Mouse (Mus musculus) stomach, embryonic 14.5 days (tissue): ENCODE results near the gene Erich3. TPM values are rescaled to one million over a fixed set of nuclear protein-coding genes. Genes with fewer than 3 reads are reported as not detected.

Experiments used
- ATAC-seq: fragments of 200-750 bp; cut with Nextera tagmentation; 2 replicates; pipeline ENCODE4 v1.8.0; 2017; ENCODE audit warnings: low read depth, moderate TSS enrichment; ENCODE audit not compliant: insufficient number of reproducible peaks, insufficient read depth, low FRiP score
- H3K27ac ChIP-seq: fragments of 300-500 bp; sonication (generic); 2 replicates; pipeline ENCODE4 v1.5.1; 2014; ENCODE audit warnings: mild to moderate bottlenecking, low read length, moderate library complexity, mixed read lengths
- H3K27me3 ChIP-seq: fragments of 300-500 bp; sonication (generic); 2 replicates; pipeline ENCODE4 v1.6.1; 2014; ENCODE audit warnings: low read length, control low read depth, mixed read lengths; ENCODE audit not compliant: control insufficient read depth, insufficient read depth
- H3K36me3 ChIP-seq: fragments of 300-500 bp; sonication (generic); 2 replicates; pipeline ENCODE4 v1.6.1; 2014; ENCODE audit warnings: mild to moderate bottlenecking, control low read depth, low read length, moderate library complexity, mixed read lengths; ENCODE audit not compliant: control insufficient read depth, insufficient read depth
- H3K4me1 ChIP-seq: fragments of 300-500 bp; sonication (generic); 2 replicates; pipeline ENCODE4 v1.6.1; 2014; ENCODE audit warnings: low read length, control low read depth, mixed read lengths; ENCODE audit not compliant: control insufficient read depth, insufficient read depth
- H3K4me2 ChIP-seq: fragments of 300-500 bp; sonication (generic); replicated peaks from 2 replicates; pipeline ENCODE4 v1.6.1; 2014; ENCODE audit warnings: low read depth, low read length, control low read depth
- H3K4me3 ChIP-seq: fragments of 300-500 bp; sonication (generic); 2 replicates; pipeline ENCODE4 v1.5.1; 2014; ENCODE audit warnings: low read depth, low read length, control low read depth
- H3K9ac ChIP-seq: fragments of 300-500 bp; sonication (generic); replicated peaks from 2 replicates; pipeline ENCODE4 v1.6.1; 2014; ENCODE audit warnings: low read depth, mild to moderate bottlenecking, control low read depth, low read length, moderate library complexity, mixed read lengths
- H3K9me3 ChIP-seq: fragments of 300-500 bp; sonication (generic); 2 replicates; pipeline ENCODE4 v1.6.1; 2016; ENCODE audit warnings: low read depth, low read length, control low read depth; ENCODE audit not compliant: control insufficient read depth
- WGBS: fragments of 180-500 bp; shearing (Covaris S2); extraction: QIAGEN DNeasy Blood & Tissue Kit; methylation state at CpG from one replicate; pipeline ENCODE4 v1.1.7; 2014; 5-methylcytosine and 5-hydroxymethylcytosine counted together
- polyA plus RNA-seq: library from polyadenylated mRNA; unstranded; fragments of >200 nt; fragmentation: Nextera tagmentation; extraction: Ambion mirVana; gene quantifications from 2 replicates; pipeline ENCODE4 v1.2.1, GENCODE M21; 2014

The Erich3 gene
- polyA plus RNA-seq, 1 experiment from 2014 or later = 0.29 TPM

GRCm38 (mm10) chr3:154816801-154817625 is 153.4 kb downstream of the Erich3 start:
- Histone ChIP-seq H3K27ac (no peak overlapping the region), H3K9ac (no peak overlapping the region), H3K4me1 (no peaks in the 10 kb centered on the region), H3K27me3 (peaks cover 3% of the 10 kb centered on the region; the same call in 1 of the 2 replicates), H3K36me3 (no peaks in the 10 kb centered on the region), H3K4me2 (no peak overlapping the region), H3K4me3 (no peak overlapping the region), H3K9me3 (no peaks in the 10 kb centered on the region)
- peak; percentile 57; the same call in 1 of the 2 replicates for ATAC-seq
- WGBS = 43% methylated on average over 19 of the region's 19 CpGs

Other genes with a start within 250 kb of the Erich3 start
- 15.4 and 20.1 TPM in 2 replicates for gene Cryz, start 67.1 kb upstream of the Erich3 start, polyA plus RNA-seq
- 15.3 and 16.0 TPM in 2 replicates for gene Tyw3, start 66.8 kb upstream of the Erich3 start, polyA plus RNA-seq